Mouse (Mus musculus): Measurements from ENCODE around the gene Gm9508.
"Not testable (repeated sequence)": the region's sequence is repeated elsewhere in the genome, so short reads cannot be mapped to it uniquely, and the experiment has no call there.

Gm9508 gene

GRCm38 (mm10) chr10:77697133-77697532, at the start of gene Gm9508:
TSS of gene Gm9508 (minus strand) at chr10:77697233.
- DNase-seq (ENCODE audit: low spot score): no peak

- not testable (repeated sequence) for DNase-seq (ENCODE audit: low spot score)
These were observed 45.1 kb upstream of the Gm9508 start, which contains the start of gene Gm18596 for GRCm38 (mm10) chr10:77741924-77742688. TSS of gene Gm18596 (minus strand) at chr10:77742638.

GRCm38 (mm10) chr10:77738929-77739328, 41.9 kb upstream of the Gm9508 start:
- DNase-seq (ENCODE audit: low spot score): no peak

- DNase-seq (ENCODE audit: low spot score): no peak
These were observed 38.9 kb upstream of the Gm9508 start for GRCm38 (mm10) chr10:77735928-77736327.

GRCm38 (mm10) chr10:77729241-77729640, 32.2 kb upstream of the Gm9508 start:
- DNase-seq (ENCODE audit: low spot score): no peak

GRCm38 (mm10) chr10:77728280-77728679, 31.2 kb upstream of the Gm9508 start:
- DNase-seq (ENCODE audit: low spot score): no peak

- no peak for DNase-seq (ENCODE audit: low spot score)
These were observed 29.2 kb upstream of the Gm9508 start, which contains the start of gene Gm10100 for GRCm38 (mm10) chr10:77726186-77726585. TSS of gene Gm10100 (plus strand) at chr10:77726486.

- no peak for DNase-seq (ENCODE audit: low spot score)
These were observed 27.8 kb upstream of the Gm9508 start for GRCm38 (mm10) chr10:77724855-77725254.

- DNase-seq (ENCODE audit: low spot score): not testable (repeated sequence)
These were observed 23.3 kb upstream of the Gm9508 start, which contains the start of gene Krtap12-1 for GRCm38 (mm10) chr10:77720299-77720698. TSS of gene Krtap12-1 (plus strand) at chr10:77720599.

GRCm38 (mm10) chr10:77715507-77715906, 18.5 kb upstream of the Gm9508 start, which contains the start of gene Gm10142:
TSS of gene Gm10142 (plus strand) at chr10:77715807.
- DNase-seq (ENCODE audit: low spot score): no peak

GRCm38 (mm10) chr10:77713734-77714133, 16.7 kb upstream of the Gm9508 start:
- no peak for DNase-seq (ENCODE audit: low spot score)

GRCm38 (mm10) chr10:77711157-77711556, 14.1 kb upstream of the Gm9508 start, which contains the start of gene Gm10024:
TSS of gene Gm10024 (plus strand) at chr10:77711457.
- DNase-seq (ENCODE audit: low spot score): not testable (repeated sequence)

- no peak for DNase-seq (ENCODE audit: low spot score)
These were observed 12.8 kb upstream of the Gm9508 start for GRCm38 (mm10) chr10:77709831-77710230.

GRCm38 (mm10) chr10:77706326-77706725, 9.3 kb upstream of the Gm9508 start, which contains the start of gene Gm10272:
TSS of gene Gm10272 (plus strand) at chr10:77706626.
- no peak for DNase-seq (ENCODE audit: low spot score)

GRCm38 (mm10) chr10:77690356-77690807, 6.7 kb downstream of the Gm9508 start, which contains the start of gene Gm19402:
TSS of gene Gm19402 (minus strand) at chr10:77690757.
- DNase-seq (ENCODE audit: low spot score): not testable (repeated sequence)

GRCm38 (mm10) chr10:77687021-77687420, 10.0 kb downstream of the Gm9508 start:
- no peak for DNase-seq (ENCODE audit: low spot score)

- DNase-seq (ENCODE audit: low spot score): no peak
These were observed 11.0 kb downstream of the Gm9508 start, which contains the start of gene Tspear for GRCm38 (mm10) chr10:77685895-77686664. TSS of gene Tspear (plus strand) at chr10:77686569.

- no peak for DNase-seq (ENCODE audit: low spot score)
These were observed 12.9 kb downstream of the Gm9508 start for GRCm38 (mm10) chr10:77684181-77684580.

- DNase-seq (ENCODE audit: low spot score): no peak
These were observed 14.0 kb downstream of the Gm9508 start for GRCm38 (mm10) chr10:77682994-77683393.

- DNase-seq (ENCODE audit: low spot score): no peak
These were observed 19.5 kb downstream of the Gm9508 start for GRCm38 (mm10) chr10:77677562-77677961.

- peak; percentile 29 for DNase-seq (ENCODE audit: low spot score)
These were observed 23.3 kb downstream of the Gm9508 start for GRCm38 (mm10) chr10:77673765-77674164.

- no peak for DNase-seq (ENCODE audit: low spot score)
These were observed 25.5 kb downstream of the Gm9508 start for GRCm38 (mm10) chr10:77671519-77671918.

Data from T-cell, adult 2 months (primary cell).